Mouse (Mus musculus): ENCODE results near the gene Krtap4-9. TPM values are rescaled to one million over a fixed set of nuclear protein-coding genes. Genes with fewer than 3 reads are reported as not detected.
"Not testable (repeated sequence)": the region's sequence is repeated elsewhere in the genome, so short reads cannot be mapped to it uniquely, and the experiment has no call there.

The Krtap4-9 gene
- not detected in 2 replicates for polyA plus RNA-seq (2012; rRNA removed)

DNA sequence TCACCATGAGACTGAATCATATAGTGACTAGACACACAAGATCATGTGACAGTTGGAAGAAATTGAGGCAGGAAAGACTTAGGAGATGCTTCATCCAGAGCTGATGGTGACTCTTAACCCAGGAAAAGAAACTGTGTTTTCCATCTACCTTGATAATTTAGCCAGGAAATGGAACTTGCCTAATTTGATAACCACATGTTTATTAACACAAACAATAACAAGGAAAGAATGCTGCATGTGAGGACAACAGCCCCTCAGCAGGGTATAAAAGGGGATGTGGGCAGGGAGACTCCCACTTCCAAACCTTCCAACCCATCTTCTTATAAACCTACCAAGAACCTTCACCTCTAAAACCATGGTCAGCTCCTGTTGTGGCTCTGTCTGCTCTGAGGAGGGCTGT is at the start of gene Krtap4-9:
Gene Krtap4-9, plus strand, starts transcription at position 301 of the 400 bp plus-strand sequence.
- H3K27me3 ChIP-seq (replicated peaks; ENCODE audit: control insufficient read depth, insufficient read depth, low read length); H3K27ac ChIP-seq (ENCODE audit: insufficient read depth, low read depth, low read length); H3K4me3 ChIP-seq (ENCODE audit: insufficient read depth, low read depth, low read length); H3K4me1 ChIP-seq (ENCODE audit: control insufficient read depth, insufficient read depth, low read length); H3K36me3 ChIP-seq (ENCODE audit: control insufficient read depth, insufficient read depth, low read length); DNase-seq: not testable (repeated sequence)

DNA sequence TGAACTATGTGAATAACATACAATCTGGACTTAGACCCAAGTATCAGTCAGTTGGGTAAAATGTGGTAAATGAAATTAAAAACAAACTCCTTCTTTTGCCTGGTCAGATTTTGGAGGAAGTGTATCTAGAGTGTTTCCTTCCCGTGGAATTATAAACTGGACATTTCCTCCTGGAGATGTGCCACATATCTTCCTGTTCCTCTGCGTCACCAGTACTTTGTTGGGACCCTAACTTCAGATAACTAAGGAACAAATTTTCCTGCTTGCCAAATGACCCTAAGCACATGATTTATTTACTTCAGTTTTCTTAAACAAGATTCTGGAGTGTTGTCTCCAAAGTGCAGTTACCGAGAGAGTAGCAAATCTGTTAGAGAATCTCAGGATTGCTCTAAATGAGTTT is 41.0 kb upstream of the Krtap4-9 start:
- peak; percentile 15 for DNase-seq
- TF ChIP-seq CTCF (conservative IDR thresholded peaks at IDR 0.05; ENCODE audit: insufficient read depth, insufficient read length, low read depth, low read length) (no peak), POLR2A (IDR thresholded peaks at IDR 0.05; ENCODE audit: low read depth, low read length) (no peak)
- Histone ChIP-seq H3K27ac (ENCODE audit: insufficient read depth, low read depth, low read length) (no peak overlapping the region), H3K4me1 (ENCODE audit: control insufficient read depth, insufficient read depth, low read length) (no peaks in the 10 kb centered on the region), H3K36me3 (ENCODE audit: control insufficient read depth, insufficient read depth, low read length) (no peaks in the 10 kb centered on the region), H3K4me3 (ENCODE audit: insufficient read depth, low read depth, low read length) (no peak overlapping the region), H3K27me3 (replicated peaks; ENCODE audit: control insufficient read depth, insufficient read depth, low read length) (no peaks in the 10 kb centered on the region)
- WGBS: 55% methylated on average over 3 of the region's 3 CpGs

DNA sequence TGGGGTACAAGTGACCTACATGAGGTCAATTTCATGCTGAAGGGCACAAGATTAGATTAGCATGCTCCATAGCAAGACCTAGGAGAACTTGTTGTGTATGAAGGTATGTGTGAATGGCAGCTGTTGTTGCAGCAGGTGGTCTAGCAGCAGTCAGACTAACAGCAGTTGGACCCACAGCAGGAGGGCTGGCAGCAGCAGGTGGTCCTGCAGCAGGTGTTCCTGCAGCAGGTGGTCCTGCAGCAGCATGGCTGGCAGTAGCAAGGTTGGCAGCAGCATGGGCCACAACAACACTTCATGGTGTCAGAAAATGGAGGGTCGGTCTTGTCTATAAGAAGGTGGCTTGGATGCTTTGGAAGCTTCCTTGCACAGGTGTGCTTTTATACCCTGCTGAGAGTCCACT is 26.1 kb upstream of the Krtap4-9 start:
- DNase-seq: no peak
- Histone ChIP-seq H3K36me3 (ENCODE audit: control insufficient read depth, insufficient read depth, low read length) (no peaks in the 10 kb centered on the region), H3K4me1 (ENCODE audit: control insufficient read depth, insufficient read depth, low read length) (no peaks in the 10 kb centered on the region), H3K4me3 (ENCODE audit: insufficient read depth, low read depth, low read length) (no peak overlapping the region), H3K27me3 (replicated peaks; ENCODE audit: control insufficient read depth, insufficient read depth, low read length) (no peaks in the 10 kb centered on the region), H3K27ac (ENCODE audit: insufficient read depth, low read depth, low read length) (no peak overlapping the region)
- TF ChIP-seq CTCF (conservative IDR thresholded peaks at IDR 0.05; ENCODE audit: insufficient read depth, insufficient read length, low read depth, low read length) (no peak), POLR2A (IDR thresholded peaks at IDR 0.05; ENCODE audit: low read depth, low read length) (no peak)
- WGBS: 83% methylated on average over 1 of the region's 1 CpGs

DNA sequence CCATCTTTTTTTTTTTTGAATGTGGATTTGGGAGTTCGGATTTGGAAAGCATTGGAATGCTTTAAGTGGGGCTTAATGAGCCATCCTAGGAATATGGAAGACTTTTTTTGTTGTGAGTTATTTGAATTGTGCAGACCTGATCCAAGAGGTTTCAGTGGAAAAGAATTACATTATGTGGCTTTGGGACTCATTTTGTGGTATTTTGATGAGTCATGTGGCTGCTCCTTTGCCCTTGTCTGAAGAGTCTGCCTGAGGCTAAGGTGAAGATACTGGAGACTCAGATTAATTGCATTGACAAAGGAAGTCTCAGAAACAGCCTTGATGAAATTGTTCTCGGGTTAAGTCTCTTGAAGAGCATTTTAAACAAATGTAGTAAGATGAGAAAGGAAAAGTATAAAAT is 16.6 kb upstream of the Krtap4-9 start:
- Histone ChIP-seq H3K27ac (ENCODE audit: insufficient read depth, low read depth, low read length) (no peak overlapping the region), H3K4me3 (ENCODE audit: insufficient read depth, low read depth, low read length) (no peak overlapping the region), H3K27me3 (replicated peaks; ENCODE audit: control insufficient read depth, insufficient read depth, low read length) (no peaks in the 10 kb centered on the region), H3K36me3 (ENCODE audit: control insufficient read depth, insufficient read depth, low read length) (no peaks in the 10 kb centered on the region), H3K4me1 (ENCODE audit: control insufficient read depth, insufficient read depth, low read length) (no peaks in the 10 kb centered on the region)
- 67% methylated on average over 2 of the region's 2 CpGs for WGBS
- no peak for DNase-seq
- TF ChIP-seq POLR2A (IDR thresholded peaks at IDR 0.05; ENCODE audit: low read depth, low read length): no peak
- no peak for TF ChIP-seq CTCF (conservative IDR thresholded peaks at IDR 0.05; ENCODE audit: insufficient read depth, insufficient read length, low read depth, low read length)

DNA sequence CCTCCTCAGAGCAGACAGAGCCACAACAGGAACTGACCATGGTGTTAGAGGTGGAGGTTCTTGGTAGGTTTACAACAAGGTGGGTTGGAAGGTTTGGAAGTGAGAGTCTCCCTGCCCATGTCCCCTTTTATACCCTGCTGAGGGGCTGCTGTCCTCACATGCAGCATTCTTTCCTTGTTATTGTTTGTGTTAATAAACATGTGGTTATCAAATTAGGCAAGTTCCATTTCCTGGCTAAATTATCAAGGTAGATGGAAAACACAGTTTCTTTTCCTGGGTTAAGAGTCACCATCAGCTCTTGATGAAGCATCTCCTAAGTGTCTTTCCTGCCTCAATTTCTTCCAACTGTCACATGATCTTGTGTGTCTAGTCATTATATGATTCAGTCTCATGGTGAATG is 12.2 kb upstream of the Krtap4-9 start, which contains the start of gene Gm11595:
Gene Gm11595, minus strand, starts transcription at position 101 of the 400 bp plus-strand sequence.
- not testable (repeated sequence) for H3K36me3 ChIP-seq (ENCODE audit: control insufficient read depth, insufficient read depth, low read length); H3K27ac ChIP-seq (ENCODE audit: insufficient read depth, low read depth, low read length); H3K4me3 ChIP-seq (ENCODE audit: insufficient read depth, low read depth, low read length); H3K4me1 ChIP-seq (ENCODE audit: control insufficient read depth, insufficient read depth, low read length); DNase-seq; H3K27me3 ChIP-seq (replicated peaks; ENCODE audit: control insufficient read depth, insufficient read depth, low read length)

DNA sequence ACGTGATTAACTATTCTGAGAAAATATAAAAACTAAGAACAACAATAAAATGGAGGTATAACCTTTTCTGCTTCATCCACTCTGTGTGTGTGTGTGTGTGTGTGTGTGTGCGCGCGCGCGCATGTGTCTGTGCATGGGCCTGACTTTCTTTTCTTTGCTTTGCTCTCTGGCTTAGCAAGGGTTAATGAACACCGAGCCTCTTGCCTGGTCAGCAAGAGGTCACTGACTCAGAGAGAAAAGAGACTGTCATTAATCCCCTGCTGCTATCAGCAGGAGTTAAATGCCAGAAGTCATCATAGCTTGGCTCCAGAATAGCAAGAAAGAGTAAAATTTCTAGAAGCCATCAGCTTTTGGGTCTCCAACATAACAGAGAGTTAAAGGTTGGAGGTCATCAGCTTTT is 6.6 kb upstream of the Krtap4-9 start:
- DNase-seq: peak; percentile 39
- Histone ChIP-seq H3K36me3 (ENCODE audit: control insufficient read depth, insufficient read depth, low read length) (no peaks in the 10 kb centered on the region), H3K4me1 (ENCODE audit: control insufficient read depth, insufficient read depth, low read length) (no peaks in the 10 kb centered on the region), H3K27me3 (replicated peaks; ENCODE audit: control insufficient read depth, insufficient read depth, low read length) (no peaks in the 10 kb centered on the region; the same call in 1 of the 2 replicates), H3K4me3 (ENCODE audit: insufficient read depth, low read depth, low read length) (no peak overlapping the region), H3K27ac (ENCODE audit: insufficient read depth, low read depth, low read length) (no peak overlapping the region)
- 66% methylated on average over 7 of the region's 7 CpGs for WGBS
- TF ChIP-seq POLR2A (IDR thresholded peaks at IDR 0.05; ENCODE audit: low read depth, low read length) (no peak), CTCF (conservative IDR thresholded peaks at IDR 0.05; ENCODE audit: insufficient read depth, insufficient read length, low read depth, low read length) (no peak)

DNA sequence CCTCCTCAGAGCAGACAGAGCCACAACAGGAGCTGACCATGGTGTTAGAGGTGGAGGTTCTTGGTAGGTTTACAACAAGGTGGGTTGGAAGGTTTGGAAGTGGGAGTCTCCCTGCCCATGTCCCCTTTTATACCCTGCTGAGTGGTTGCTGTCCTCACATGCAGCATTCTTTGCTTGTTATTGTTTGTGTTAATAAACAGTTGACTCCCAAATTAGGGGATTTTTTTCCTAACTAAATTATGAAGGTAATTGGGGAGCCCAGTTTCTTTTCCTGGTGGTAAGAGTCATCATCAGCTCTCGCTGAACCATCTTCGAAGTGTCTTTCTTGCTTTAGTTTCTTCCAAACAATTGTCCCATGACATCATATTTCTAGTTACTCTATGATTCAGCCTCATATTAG is 4.4 kb upstream of the Krtap4-9 start, which contains the start of gene Krtap4-8:
Gene Krtap4-8, minus strand, starts transcription at position 101 of the 400 bp plus-strand sequence.
- 95% methylated on average over 2 of the region's 2 CpGs for WGBS
- H3K27me3 ChIP-seq (replicated peaks; ENCODE audit: control insufficient read depth, insufficient read depth, low read length): no peaks in the 10 kb centered on the region; the same call in 1 of the 2 replicates
- TF ChIP-seq POLR2A (IDR thresholded peaks at IDR 0.05; ENCODE audit: low read depth, low read length): no peak
- no peak for TF ChIP-seq CTCF (conservative IDR thresholded peaks at IDR 0.05; ENCODE audit: insufficient read depth, insufficient read length, low read depth, low read length)
- H3K4me3 ChIP-seq (ENCODE audit: insufficient read depth, low read depth, low read length): no peak within 1 kb of the TSS
- no peaks in the 10 kb centered on the region for H3K4me1 ChIP-seq (ENCODE audit: control insufficient read depth, insufficient read depth, low read length)
- no peak for DNase-seq
- no peaks in the 10 kb centered on the region for H3K36me3 ChIP-seq (ENCODE audit: control insufficient read depth, insufficient read depth, low read length)
- no peak within 1 kb of the TSS for H3K27ac ChIP-seq (ENCODE audit: insufficient read depth, low read depth, low read length)

DNA sequence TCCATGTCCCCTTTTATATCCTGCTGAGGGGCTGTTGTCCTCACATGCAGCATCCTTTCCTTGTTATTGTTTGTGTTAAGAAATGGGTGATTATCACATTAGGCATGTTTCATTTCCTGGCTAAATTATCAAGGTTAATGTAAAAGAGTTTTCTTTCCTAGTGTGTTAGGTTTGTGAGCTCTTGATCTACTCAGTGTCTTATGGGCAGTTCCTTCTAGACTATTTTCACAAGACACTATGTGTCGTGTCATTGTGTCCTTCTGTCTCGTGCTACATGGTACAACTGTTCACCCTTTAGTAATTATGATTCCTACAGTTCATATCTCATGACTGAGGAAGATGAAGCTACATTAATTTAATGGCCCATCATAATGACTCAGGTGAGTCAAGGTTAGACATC is 8.4 kb downstream of the Krtap4-9 start, which contains the start of gene Gm11596:
Gene Gm11596, minus strand, starts transcription at position 101 of the 400 bp plus-strand sequence.
- Histone ChIP-seq H3K4me1 (ENCODE audit: control insufficient read depth, insufficient read depth, low read length) (no peaks in the 10 kb centered on the region), H3K4me3 (ENCODE audit: insufficient read depth, low read depth, low read length) (no peak within 1 kb of the TSS), H3K36me3 (ENCODE audit: control insufficient read depth, insufficient read depth, low read length) (no peaks in the 10 kb centered on the region), H3K27me3 (replicated peaks; ENCODE audit: control insufficient read depth, insufficient read depth, low read length) (no peaks in the 10 kb centered on the region), H3K27ac (ENCODE audit: insufficient read depth, low read depth, low read length) (no peak within 1 kb of the TSS)
- WGBS: 86% methylated on average over 2 of the region's 2 CpGs
- DNase-seq: no peak
- TF ChIP-seq POLR2A (IDR thresholded peaks at IDR 0.05; ENCODE audit: low read depth, low read length) (no peak), CTCF (conservative IDR thresholded peaks at IDR 0.05; ENCODE audit: insufficient read depth, insufficient read length, low read depth, low read length) (no peak)

DNA sequence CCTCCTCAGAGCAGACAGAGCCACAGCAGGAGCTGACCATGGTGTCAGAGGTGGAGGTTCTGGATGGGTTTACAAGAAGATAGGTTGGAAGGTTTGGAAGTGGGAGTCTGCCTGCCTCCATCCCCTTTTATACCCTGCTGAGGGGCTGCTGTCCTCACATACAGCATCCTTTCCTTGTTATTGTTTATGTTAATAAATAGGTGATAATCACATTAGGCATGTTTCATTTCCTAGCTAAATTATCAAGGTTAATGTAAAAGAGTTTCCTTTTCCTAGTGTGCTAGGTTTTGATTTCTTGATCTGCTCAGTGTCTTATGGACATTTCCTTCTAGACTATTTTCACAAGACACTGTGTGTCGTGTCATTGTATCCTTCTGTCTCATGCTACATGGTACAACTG is 13.8 kb downstream of the Krtap4-9 start, which contains the start of gene Gm11569:
Gene Gm11569, minus strand, starts transcription at position 101 of the 400 bp plus-strand sequence.
- H3K4me3 ChIP-seq (ENCODE audit: insufficient read depth, low read depth, low read length); H3K36me3 ChIP-seq (ENCODE audit: control insufficient read depth, insufficient read depth, low read length); H3K27me3 ChIP-seq (replicated peaks; ENCODE audit: control insufficient read depth, insufficient read depth, low read length); DNase-seq; H3K4me1 ChIP-seq (ENCODE audit: control insufficient read depth, insufficient read depth, low read length); H3K27ac ChIP-seq (ENCODE audit: insufficient read depth, low read depth, low read length): not testable (repeated sequence)
- no CpG with 5 or more reads among the region's 1 CpGs for WGBS

DNA sequence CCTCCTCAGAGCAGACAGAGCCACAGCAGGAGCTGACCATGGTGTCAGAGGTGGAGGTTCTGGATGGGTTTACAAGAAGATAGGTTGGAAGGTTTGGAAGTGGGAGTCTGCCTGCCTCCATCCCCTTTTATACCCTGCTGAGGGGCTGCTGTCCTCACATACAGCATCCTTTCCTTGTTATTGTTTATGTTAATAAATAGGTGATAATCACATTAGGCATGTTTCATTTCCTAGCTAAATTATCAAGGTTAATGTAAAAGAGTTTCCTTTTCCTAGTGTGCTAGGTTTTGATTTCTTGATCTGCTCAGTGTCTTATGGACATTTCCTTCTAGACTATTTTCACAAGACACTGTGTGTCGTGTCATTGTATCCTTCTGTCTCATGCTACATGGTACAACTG is 19.3 kb downstream of the Krtap4-9 start, which contains the start of gene Gm11554:
Gene Gm11554, minus strand, starts transcription at position 101 of the 400 bp plus-strand sequence.
- H3K4me1 ChIP-seq (ENCODE audit: control insufficient read depth, insufficient read depth, low read length); H3K27ac ChIP-seq (ENCODE audit: insufficient read depth, low read depth, low read length); DNase-seq; H3K36me3 ChIP-seq (ENCODE audit: control insufficient read depth, insufficient read depth, low read length); H3K27me3 ChIP-seq (replicated peaks; ENCODE audit: control insufficient read depth, insufficient read depth, low read length); H3K4me3 ChIP-seq (ENCODE audit: insufficient read depth, low read depth, low read length): not testable (repeated sequence)
- no CpG with 5 or more reads among the region's 1 CpGs for WGBS

DNA sequence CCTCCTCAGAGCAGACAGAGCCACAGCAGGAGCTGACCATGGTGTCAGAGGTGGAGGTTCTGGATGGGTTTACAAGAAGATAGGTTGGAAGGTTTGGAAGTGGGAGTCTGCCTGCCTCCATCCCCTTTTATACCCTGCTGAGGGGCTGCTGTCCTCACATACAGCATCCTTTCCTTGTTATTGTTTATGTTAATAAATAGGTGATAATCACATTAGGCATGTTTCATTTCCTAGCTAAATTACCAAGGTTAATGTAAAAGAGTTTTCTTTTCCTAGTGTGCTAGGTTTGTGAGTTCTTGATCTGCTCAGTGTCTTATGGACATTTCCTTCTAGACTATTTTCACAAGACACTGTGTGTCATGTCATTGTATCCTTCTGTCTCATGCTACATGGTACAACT is 24.8 kb downstream of the Krtap4-9 start, which contains the start of gene Krtap4-13:
Gene Krtap4-13, minus strand, starts transcription at position 101 of the 400 bp plus-strand sequence.
- not testable (repeated sequence) for H3K36me3 ChIP-seq (ENCODE audit: control insufficient read depth, insufficient read depth, low read length); DNase-seq; H3K4me1 ChIP-seq (ENCODE audit: control insufficient read depth, insufficient read depth, low read length); H3K27ac ChIP-seq (ENCODE audit: insufficient read depth, low read depth, low read length); H3K4me3 ChIP-seq (ENCODE audit: insufficient read depth, low read depth, low read length); H3K27me3 ChIP-seq (replicated peaks; ENCODE audit: control insufficient read depth, insufficient read depth, low read length)

Data from kidney, adult 2 months (tissue).